Mouse (Mus musculus) kidney, postnatal 14 days (tissue): Measurements from ENCODE around the gene Nf1.
A peak's percentile ranks its signal among the peaks of the same experiment; 100 is the strongest.
"Not testable (repeated sequence)": the region's sequence is repeated elsewhere in the genome, so short reads cannot be mapped to it uniquely, and the experiment has no call there.

ENCODE experiments used
- DNase-seq: peaks from one replicate; pipeline ENCODE4 v3.0.0; 2022; ENCODE audit warnings: mixed read lengths

The Nf1 gene

DNA sequence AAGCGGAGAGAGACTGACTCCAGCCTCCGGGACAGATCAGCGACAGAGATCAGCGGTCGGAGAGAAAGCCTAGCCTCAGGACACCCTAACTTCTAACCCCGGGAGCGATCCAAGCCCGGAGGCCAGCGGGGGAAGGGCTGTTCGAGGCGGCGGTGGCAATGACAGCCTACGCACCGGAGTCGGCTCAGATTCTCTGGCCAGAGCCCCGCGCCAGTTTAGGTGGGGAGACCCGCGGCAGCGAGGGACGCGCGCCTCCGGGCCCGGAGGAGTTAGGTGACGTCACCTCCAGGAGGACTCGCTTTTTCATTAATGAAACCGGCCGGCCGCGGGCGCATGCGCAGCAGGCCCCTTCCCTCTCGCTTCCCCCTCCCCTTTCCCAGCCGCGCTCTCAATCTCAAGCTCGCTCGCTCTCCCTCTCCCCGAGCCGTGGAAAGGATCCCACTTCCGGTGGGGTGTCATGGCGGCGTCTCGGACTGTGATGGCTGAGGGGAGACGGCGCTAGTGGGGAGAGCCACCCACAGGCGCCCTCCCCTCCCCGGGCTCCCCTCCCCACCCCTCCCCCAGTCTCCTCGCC lies at the start of gene Nf1:
Nf1 (plus strand) TSS at position 460 of the 574 bp plus-strand sequence.
- DNase-seq = peak; percentile 97

DNA sequence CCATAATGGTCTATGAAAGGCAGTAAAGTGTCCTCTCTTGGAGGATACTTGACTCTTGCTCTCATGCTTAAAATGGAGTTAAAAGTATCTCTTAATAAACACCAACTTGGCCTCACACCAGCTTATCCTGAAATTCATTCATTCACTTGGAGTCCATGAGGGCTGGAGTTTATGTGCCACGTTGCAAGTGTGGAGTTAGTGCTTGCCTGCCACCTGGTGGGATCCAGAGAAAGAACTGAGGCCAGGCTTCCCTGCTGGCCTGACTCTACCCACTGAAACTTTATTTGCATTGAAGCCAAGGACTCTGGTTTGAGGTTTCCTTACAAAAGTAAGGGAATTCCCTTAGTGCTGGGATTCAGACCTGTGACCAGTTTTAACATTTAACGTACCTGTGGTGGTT lies 49.0 kb upstream of the Nf1 start:
- peak; percentile 71 for DNase-seq

DNA sequence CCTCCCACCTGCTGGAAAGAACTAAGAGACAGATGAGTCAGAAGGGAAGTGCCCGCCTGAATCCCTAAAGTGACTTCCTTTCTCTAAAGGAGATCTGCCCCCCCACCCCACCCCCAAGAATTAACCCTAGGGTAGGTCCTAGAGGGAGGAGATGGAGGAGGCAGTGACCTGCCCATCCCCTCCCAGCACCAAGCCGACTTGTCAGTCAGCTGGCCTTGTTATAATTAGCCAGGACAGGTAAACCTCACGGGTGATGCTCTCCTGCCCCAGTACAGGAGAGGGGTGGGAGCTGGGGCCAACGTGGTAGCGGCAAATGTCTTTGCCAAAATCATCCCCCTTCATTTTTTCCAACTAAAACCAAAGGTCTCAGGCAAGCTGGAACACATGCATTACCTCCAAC lies 47.8 kb upstream of the Nf1 start:
- DNase-seq = no peak

DNA sequence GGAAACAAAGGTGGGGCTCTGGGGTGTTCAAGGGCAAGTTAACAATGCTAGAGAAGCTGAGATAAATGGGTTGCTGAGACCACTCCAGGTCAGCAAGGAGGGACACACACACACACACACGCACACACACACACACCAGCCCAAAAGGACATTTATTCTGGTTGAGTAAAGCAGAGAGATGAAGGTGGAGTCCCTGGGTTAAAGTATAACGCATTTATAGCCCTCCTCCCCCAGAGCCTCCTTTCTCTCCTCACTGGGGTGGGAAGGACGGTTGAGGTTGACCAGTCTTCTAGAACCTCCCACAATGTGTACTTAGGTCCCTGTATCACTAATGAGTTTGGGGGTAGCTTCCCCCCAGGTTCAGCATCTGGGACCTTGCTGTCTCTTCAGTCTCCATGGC lies 47.4 kb upstream of the Nf1 start:
- DNase-seq = peak; percentile 77

DNA sequence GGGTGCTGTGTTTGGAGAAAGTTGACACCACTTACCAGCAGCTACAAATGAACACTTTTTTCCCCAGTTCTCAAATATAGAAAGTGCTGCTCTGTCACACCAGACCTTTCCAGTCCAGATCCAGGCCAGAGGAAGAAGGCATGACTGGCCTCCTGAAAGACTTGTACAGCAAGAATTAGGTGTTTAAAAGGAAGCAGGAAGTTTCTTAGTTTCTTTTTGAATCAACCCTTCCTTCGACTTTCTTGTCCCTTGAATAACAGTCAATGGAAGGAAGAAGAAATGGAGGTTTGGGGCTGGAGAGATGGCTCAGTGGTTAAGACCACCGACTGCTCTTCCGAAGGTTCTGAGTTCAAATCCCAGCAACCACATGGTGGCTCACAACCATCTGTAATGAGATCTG lies 46.5 kb upstream of the Nf1 start:
- no peak for DNase-seq

DNA sequence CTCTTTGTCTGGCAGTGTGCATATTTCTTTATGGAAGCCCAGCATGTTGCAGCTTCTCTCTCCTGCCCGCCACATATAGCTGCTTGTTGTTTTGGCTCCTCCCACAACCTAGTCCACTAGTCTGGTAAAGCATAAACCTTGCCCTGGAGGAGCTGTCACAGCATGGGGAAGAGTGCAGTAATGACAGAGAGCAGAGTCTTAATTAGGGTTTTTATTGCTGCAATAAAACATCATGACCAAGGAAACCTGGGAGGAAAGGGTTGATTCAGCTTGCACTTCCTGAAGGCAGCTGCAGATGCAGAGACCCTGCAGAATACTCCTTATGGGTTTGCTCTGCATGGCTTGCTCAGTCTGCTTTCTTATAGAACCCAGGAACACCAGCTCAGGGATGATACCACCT lies 45.5 kb upstream of the Nf1 start:
- peak; percentile 28 for DNase-seq

DNA sequence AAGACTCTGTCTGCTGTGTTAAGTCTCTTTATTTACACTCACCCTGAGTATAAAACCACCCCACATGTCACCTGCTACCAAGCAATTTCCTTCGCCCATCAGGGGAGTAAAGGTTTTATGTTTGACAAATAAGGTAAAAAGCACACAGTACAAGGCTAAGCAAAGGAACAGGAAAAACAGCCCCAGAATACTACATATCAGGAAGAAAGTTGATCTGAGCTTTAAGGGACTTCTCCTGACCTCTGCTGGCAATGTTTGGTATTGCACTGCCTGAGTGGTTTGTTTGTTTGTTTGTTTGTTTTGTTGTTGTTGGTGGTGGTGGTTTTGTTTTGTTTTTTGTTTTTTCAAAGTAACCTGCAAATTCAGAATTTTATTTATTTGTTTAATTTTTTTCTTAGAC lies 43.3 kb upstream of the Nf1 start:
- peak; percentile 65 for DNase-seq

DNA sequence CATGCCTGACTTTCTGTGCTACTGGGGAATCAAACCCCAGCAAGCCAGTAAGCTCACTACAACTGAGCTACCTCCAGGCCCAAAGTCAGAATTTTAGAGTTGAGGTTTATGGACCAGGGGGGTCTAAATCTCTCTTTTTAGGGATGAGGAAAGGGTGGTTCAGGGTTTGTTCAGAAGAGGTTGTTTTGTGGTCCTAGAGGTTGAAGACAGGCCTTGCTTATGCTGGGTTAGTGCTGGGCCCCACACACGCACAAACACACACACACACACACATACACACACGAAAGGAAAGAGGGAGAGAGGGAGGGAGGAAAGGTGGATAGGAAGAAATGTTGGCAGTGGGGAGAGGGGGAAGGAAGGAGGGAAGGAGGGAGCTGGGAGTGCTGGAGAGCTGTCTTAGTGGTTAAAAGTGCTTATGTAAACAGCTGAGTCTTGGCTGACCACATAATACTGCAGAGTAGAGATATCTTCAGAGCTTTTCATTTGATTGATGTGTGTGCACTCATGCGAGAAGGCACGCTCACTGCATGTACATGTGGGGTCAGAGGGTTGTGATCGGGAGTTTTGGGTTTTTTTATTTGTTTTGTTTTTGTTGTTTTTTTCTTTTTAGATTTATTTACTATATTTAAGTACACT lies 42.5 kb upstream of the Nf1 start, which contains the start of gene Gm9964:
Gm9964 (minus strand) TSS at position 51 of the 636 bp plus-strand sequence.
- DNase-seq = no peak

DNA sequence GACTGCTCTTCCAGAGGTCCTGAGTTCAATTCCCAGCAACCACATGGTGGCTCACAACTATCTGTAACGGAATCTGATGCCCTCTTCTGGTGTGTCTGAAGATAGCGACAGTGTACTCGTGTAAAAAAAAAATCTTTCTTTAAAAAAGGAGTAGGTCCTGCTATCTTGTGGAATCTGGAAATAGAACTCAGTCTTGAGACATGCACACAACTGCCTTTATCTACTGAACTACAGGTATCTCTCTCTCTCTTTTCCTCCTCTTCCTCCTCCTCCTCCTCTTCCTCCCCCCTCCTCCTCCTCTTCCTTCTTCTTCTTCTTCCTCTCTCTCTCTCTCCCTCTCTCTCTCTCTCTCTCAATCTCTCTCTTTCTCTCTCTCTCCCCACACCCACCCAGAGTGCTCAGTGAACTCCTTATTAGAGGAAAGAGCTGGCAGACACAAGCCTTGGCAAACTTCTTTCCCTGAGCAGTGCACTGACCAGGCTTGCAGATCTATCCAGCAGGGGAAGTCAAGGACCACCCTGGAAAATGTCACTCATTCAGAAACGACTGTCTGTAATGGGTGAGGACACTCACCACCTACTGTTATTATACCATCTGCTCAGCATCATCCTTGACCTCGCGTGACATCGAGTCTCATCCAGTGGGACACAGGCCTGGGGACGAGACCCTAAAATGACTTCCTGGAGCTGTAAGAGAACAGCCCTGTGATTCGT lies 39.6 kb upstream of the Nf1 start:
- no peak for DNase-seq

DNA sequence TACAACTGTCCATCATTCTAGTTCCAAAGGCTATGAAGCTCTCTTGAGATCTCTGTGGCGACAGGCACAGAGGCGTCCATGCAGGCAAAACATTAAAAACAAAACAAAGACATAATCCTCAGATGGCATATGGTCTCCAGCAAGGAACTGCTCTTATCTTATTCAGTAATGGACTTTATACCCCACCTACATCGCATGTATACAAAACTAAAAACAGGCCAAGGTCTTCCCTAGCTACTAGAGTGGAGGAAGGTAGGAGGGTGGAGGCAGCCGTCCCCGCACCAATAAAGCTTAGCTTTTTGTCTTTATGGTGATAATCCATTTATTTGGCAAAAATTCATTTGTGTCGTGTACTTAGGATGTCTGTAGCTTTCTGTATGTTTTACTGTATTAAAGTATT lies 36.4 kb upstream of the Nf1 start:
- DNase-seq = no peak

DNA sequence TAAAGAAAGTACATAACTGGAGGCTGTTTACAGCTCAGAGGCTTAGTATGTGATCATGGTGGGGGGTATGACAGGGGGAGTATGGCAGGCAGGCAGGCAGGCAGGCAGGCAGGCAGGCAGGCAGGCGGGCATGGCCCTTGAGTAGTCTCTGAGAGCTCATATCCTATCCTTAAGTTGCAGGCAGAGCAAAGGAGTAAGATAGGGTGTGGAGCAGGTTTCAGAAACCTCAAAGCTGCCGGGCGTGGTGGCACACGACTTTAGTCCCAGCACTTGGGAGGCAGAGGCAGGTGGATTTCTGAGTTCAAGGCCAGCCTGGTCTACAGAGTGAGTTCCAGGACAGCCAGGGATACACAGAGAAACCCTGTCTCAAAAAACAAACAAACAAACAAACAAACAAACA lies 35.2 kb upstream of the Nf1 start:
- DNase-seq = not testable (repeated sequence)

DNA sequence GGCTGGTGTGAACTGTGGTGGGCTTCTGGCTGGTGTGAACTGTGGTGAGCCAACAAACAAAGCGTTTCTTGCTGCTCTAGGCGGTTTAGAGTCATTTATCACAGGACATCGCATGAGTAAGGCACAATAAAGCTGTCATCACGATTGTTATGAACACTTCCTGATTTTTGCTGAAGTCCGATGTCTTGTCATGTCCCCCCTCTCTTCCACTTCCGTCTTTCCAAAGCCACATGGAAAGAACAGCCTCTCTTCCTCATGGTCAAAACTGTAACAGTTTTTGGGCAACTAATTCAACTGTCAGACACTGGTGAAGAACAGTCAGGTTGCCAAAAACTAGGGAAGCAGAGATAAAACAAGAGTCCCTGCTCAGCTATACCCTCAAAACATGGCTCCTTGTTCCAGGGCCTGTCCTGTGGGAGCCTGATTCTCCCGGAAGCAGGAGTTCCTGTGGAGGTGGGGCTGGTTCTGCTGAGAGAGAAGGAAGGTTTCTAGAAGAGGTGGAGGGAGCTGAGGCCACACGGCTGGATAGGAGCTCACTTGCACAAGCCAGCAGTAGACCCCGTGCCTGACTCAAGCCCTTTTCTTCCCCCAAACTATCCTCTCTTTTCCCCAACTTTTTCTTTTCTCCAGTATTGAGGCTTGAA lies 33.7 kb upstream of the Nf1 start:
- DNase-seq = peak; percentile 33

DNA sequence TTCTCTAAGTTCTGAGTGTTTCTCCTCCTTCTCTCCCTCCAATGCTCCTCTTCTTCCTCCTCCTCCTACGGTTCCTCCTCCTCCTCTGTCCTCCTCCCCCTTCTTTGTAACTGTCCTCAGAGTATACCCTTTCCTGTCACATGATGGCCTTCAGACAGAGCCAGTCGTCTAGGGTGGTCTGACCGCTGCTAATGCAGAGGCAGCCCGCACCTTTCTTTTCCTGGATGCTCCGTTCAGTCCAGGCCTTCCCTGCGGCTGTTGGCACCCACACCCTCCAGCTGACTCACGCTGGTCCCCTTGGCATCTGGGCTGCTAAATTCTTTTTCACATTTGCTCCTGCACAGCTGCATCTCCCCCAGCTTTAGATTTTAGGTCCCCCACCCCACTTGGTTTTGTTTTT lies 33.0 kb upstream of the Nf1 start:
- no peak for DNase-seq

DNA sequence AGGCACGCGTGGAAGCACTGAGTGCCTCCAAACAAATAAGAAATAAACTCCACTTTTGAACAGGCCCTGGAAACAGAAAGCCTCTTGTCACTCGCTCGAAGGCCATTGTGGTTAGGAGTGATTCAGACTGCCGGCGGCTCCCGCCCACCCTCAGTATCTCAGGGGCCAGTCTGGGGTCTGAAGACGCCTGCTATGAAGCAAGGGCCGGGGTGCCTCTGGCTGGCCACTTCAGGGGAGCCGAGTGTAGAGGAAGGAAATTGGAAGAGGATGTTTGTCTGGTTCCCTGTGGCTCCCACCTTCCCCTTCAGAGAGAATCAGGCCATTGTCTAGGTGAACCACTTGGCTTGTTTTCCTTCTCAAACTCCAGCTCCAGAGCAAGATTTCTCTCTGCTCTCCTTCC lies 32.5 kb upstream of the Nf1 start:
- DNase-seq = peak; percentile 44

DNA sequence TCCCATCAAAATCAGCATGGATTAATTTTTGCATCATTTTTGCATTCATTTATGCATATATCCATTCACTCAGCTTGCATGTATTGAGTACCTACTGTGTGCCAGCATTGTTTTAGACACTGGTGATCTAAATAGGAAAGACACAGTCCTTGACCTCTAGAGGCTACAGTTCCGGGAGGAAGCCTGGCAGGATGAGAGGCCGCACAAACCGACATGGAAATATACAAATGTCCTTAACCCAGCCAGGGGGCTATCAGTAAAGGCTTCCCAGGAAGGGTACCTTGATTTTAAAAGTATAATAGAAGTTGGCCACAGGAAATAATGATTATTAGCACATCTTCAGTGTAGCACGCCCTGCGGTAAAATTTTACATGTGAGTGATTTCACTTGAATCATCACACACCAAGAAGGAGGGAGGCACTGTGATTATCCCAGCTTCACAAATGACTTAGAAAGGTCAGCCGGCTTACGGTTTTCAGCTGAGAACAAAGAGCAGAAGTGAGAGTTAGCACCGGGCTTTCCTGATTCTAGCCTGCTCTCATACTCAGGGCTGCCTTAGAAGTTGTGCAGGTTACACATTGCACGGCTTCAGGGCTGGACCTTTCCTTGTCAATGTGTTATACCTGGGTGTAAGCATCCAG lies 31.8 kb upstream of the Nf1 start:
- no peak for DNase-seq

DNA sequence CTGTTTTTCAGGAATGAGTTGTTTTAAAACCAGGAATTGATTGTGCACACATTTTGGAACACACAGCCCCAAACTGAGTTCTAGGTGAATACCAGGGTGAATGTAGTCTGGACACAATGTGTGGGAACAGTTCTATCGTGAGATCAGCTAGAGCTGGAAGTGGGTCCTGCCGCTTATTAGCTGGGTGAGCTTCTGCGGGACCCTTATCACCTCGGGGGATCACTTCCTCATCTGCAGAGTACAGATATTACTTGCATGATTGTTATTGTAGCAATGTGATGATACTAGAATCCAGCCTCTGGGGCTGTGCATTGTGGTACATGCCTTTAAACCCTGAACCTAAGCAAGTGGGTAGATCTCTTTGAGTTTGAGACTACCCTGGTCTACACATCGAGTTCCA lies 29.0 kb upstream of the Nf1 start:
- DNase-seq = no peak

DNA sequence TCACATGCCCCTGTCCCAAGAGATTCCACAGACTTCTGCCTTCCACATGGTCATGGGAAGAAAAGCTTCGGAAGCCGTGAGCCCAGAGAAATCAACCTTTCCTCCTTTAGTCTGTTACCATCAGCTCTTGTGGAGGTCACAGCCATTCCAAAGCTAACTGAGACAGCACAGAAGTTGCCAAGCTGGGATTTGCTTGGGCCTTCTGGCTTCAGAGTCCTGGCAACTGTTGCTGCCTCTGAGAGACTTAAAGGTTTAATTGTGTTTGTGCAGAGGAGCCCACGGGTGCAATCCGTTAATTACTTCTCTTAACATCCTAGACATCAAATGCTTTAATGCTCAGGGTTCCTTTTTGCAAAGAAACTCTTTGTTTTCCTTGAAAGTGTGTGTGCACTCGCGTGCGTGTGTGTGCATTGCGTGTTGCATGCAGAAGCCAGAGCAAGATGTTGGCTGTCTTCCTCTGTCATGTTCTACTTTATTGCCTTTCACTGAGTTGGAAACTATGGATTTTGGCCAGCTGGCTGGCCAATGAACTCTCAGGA lies 22.6 kb upstream of the Nf1 start:
- DNase-seq = no peak

DNA sequence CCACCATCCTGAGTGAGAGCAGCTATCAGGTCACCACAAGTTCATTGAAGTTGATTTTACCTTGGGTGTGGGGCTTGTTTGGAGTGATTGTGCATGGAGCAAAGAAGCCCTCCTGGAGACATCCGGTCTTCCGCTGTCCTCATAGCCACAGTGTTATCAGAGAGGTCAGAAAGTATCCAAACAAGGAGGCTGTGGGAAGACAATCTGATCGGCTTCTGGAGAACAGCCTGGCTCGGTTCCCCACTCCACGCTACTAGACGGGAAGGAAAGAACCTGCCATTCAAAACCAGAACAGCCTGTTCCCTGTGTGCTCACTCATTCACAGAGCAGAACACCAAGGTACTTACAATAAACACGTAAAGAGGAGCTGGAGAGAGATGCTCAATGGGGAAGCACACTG lies 19.7 kb upstream of the Nf1 start:
- DNase-seq = no peak

DNA sequence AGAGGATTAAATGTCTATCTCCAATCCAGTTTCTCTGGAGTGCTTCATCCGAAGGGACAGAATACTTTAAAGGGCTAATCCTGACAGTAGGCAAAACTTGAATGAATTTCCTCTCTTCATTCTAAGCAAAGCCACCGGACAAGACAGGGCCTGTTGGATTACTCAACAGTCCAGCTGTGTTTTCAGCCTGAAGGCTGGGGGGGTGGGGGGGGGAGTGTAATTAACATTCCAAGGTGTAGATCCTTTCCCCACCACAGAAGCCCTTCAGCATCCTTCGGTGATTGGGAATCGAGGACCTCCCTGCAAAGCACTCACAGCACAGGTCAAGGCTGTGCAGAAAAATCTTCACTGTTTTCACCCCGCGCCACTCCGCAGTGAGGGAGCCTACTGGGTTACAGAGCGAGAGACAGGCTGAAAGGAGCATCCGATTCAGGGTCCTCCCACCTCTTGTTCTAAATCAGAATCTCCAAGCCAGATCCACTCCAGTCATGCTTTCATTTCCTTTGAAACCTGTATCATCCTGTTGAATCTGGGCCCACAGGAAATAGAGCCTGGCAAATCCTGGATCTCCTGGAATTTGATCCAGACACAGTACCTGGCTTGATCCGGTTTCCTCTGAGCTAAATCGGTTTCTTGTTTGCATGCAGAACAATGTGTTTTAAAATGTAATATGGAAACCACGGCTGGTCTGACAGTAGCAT lies 15.4 kb upstream of the Nf1 start:
- DNase-seq = peak; percentile 60

DNA sequence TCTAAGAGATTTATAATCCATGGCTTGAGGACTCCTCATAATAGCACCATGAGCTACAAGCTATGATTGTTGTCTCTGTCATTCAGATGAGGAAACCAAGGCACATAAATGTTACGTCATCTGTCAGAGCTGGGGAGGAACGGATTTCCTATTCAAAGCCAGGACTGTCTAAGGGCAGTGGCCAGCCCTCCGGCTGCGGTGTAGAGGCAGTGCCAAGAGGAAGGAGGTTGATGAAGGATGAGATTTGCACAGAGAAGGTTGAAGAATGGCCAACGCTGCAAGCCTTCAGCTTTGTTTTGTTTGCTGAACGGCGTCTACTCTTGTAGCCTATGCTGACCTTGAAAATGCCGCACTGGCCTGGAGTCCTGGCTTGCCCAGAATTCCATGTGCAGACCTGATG lies 13.8 kb upstream of the Nf1 start:
- peak; percentile 52 for DNase-seq

DNA sequence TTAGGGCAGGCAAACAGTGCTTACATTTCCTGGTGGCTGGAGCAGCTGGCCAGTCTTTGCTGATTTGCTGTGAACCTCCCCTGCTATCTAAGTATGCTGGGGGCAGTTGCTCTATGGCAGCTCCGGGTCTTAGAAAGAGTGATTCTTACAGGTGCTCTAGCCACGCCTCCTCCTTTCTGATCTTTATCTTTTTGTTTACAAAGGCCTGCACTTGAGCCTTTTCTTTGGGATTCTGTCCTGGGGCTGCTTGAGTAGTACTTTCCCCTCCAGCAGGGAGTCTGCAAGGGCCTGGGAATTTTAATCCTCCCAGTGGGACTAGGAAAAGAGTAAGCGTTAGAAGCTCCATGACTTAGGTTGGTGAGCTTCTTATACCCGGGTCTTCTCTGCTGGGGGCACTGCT lies 12.4 kb upstream of the Nf1 start:
- no peak for DNase-seq

DNA sequence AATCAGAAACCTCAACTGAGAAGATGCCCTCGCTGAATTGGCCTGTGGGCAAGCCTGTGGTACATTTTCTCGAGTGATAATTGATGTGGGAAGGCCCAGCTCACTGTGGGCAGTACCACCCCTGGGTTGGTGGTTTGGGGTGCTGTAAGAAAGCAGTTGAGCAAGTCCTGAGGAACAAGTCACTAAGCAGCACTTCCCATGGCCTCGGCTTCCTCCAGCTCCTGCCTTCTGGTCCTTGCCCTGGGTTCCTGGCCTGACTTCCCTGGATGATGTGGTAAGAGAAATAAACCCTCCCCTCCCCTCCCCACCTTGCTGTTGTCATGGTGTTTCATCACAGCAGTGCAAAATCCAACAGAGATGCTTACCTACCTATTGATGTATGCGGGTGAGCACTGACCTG lies 11.4 kb upstream of the Nf1 start:
- DNase-seq = no peak

DNA sequence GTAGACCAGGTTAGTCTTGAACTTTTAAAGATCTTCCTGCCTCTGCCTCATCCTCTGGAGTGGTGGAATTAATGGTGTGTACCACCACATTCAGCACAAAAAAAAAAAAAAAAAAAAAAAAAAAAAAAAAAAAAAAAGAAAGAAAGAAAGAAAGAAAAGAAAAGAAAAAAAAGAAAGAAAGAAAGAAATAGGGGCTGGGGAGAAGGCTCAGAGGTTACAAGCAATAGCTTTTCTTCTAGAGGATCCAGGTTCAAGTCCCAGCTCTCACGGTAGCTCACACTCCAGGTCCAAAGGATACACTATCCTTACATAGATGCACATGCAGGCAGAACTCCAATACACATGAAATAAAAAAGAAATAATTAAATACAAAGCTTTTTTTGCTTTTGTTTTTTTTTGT lies 9.9 kb upstream of the Nf1 start:
- DNase-seq = no peak
